Mouse (Mus musculus): Measurements from ENCODE around the gene Fasn. TPM values are rescaled to one million over a fixed set of nuclear protein-coding genes. Genes with fewer than 3 reads are reported as not detected.
"Not testable (repeated sequence)": the region's sequence is repeated elsewhere in the genome, so short reads cannot be mapped to it uniquely, and the experiment has no call there.

Fasn gene
- 201 and 272 TPM in 2 replicates for polyA plus RNA-seq (2012; rRNA removed)

DNA sequence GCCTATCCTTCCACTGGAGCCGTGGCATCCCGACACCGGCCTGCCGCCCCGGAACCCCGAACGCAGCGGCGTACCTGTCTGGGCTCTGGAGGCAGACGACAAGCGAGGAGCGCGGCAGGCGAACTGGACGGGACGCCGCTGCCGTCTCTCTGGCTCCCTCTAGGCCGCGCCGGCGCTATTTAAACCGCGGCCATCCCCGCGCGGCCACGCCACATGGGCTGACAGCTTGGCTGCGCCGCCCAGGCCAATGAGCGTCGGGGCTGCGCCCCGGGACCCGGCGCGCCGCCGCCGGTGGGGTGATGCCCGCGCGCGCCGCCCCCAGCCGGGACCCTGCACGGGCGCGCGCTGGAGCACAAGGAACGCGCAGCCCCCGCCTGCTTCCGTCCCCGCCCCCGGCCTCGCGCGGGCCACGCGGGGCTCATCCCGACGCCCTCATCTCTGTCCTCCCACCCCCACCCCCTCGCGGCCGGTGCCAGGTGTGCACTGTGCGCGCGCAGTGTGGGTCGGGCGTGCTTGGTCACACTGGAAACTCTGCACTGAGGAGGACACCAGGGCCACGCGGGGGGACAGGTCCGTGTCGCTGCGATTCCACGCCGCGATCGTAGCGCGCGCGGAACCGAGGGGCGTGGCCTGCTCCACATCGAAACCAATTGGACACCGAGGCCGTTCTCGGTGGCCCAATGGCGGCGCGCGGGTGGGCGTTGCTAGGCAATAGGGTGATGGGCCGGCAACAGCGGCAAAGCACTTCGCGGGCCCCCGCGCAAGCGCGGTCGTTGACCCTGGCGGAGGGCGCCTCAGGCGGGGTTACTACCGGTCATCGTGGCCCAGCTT lies at the start of gene Fasn:
Gene Fasn, minus strand, starts transcription at position 592 of the 831 bp plus-strand sequence.
- WGBS: under 1% methylated on average over 108 of the region's 109 CpGs
- DNase-seq (ENCODE audit: low read depth, low spot score): peak; percentile 62

DNA sequence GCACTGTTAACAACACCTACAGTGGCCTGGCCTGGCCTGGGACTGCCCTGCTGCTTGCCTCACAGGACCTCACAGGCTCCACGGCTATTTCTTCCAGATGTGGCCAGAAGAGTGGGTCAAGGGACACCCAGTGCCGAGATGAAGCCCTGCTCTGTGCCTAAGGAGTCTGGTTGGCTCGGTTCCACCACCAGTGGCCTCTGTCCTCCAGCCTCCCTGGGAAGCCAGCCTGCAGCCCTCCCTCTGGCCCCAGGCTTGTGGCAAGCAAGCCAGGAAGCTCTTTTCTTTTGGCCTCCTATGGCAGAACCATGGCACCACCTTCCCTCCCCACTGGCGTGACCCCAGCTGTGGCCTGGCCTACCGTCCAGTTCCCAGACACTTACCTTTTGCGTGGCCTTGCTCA lies 48.9 kb upstream of the Fasn start:
- DNase-seq (ENCODE audit: low read depth, low spot score): no peak
- 48% methylated on average over 6 of the region's 6 CpGs for WGBS

DNA sequence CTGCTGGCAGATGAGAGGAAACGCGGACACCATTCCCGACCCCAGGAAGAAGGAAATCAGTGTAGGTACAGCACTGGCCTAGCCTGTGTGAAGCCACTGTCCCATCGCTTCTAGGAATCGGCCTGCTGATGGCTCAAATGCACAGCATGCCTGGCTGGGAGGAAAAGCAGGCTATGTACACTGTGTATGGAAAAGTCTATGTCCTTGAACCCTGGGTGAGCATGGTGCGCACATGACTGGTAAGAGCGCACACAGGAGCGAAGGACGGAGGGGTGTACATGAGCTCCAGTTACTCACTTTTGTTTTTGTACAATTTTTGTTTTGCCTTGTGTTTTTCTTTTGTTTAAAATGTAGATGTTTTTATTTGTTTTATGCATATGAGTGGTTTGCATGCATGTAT lies 47.2 kb upstream of the Fasn start:
- no peak for DNase-seq (ENCODE audit: low read depth, low spot score)
- WGBS: 96% methylated on average over 9 of the region's 9 CpGs

DNA sequence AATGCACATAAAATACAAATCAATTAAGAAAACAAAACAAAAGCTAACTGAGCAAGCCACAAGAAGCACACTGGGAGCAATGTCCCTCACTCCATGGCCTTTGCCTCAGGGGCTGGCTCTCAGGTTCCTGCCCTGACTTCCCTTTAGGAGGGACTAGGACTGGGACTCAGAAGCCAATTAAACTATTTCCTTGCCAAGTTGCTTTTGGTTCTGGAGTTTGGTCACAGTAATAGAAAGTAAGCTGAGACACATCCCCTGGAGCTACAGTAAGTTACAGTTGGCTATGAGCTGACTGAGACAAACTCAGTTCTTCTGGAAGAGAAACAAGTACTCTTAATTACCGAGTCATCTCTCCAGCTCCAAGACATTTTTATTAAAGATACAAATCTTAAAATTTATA lies 41.5 kb upstream of the Fasn start:
- WGBS: 85% methylated on average over 1 of the region's 1 CpGs
- no peak for DNase-seq (ENCODE audit: low read depth, low spot score)

DNA sequence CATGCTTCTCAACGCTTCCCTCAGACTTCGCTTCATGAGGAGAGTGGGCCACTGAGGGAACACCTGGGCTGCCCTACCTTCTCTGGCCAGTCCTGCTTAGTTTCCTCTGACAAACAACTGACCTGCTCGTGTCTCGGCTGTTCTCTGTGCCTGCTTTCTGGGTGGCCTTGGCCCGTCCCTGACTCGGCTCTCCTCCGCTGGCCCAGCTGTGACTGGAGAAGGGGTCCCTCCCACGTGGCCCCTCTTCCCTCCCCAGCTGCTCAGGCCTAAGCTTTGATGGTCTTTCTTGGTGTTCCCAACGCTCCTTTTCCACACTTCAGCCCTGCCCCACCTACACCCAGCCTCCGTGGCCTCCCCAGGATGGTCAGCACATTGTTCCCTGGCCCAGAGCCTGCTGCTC lies 38.5 kb upstream of the Fasn start:
- WGBS: 86% methylated on average over 10 of the region's 10 CpGs
- no peak for DNase-seq (ENCODE audit: low read depth, low spot score)

DNA sequence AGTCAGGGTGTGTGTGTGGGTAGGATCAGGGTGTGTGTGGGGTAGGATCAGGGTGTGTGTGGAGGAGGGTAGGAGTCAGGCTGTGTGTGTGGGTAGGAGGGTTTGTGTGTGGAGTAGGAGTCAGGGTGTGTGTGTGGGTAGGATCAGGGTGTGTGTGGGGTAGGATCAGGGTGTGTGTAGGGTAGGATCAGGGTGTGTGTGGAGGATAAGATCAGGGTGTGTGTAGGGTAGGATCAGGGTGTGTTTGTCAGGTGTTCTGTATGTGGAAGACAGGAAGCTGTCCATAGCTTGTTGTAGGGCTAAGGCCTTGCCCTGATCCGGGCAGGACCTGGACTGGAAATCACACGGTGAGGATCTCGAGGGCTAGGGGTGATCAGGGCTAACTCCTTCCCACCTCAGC lies 31.6 kb upstream of the Fasn start:
- 48% methylated on average over 3 of the region's 3 CpGs for WGBS
- not testable (repeated sequence) for DNase-seq (ENCODE audit: low read depth, low spot score)

DNA sequence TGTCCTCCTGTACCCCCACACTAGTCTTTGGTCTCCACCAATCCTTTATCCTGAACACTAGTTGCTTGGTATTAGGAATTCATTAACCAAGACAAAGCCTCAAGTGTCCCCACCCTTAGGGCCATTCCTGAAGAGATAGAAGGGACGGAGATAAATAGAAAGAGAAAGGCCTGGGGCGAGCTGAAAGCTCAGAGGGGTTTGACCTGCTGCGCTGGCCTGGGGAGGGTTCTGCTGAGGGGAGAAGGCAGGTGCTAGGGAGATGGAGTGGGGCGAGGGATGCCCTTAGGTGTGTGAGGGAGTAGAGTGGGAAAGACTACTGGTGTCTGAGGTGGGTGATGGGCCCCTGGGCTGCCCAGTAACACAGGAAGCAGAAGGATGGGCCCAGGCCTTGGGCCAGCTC lies 29.4 kb upstream of the Fasn start:
- no peak for DNase-seq (ENCODE audit: low read depth, low spot score)
- 73% methylated on average over 4 of the region's 4 CpGs for WGBS

DNA sequence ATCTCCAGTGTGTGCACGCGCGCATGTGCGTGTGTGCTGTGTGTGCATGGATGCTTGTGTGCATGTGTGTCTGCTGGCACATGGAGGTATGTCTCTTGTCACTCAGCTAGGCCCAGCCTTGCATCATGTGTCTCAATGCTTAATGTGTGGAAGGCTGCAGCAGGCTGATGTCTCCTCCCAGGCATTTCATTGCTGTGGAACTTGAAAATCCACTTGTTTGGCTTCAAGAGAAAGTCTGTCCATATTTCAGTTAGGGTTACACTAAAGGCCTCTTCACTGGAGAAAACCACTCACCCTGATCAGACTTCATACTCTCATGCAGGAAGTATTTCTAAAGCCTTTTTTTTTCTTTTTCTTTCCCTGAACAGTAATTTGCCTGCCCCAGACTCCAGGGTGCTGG lies 28.8 kb upstream of the Fasn start:
- no peak for DNase-seq (ENCODE audit: low read depth, low spot score)
- 87% methylated on average over 4 of the region's 4 CpGs for WGBS

DNA sequence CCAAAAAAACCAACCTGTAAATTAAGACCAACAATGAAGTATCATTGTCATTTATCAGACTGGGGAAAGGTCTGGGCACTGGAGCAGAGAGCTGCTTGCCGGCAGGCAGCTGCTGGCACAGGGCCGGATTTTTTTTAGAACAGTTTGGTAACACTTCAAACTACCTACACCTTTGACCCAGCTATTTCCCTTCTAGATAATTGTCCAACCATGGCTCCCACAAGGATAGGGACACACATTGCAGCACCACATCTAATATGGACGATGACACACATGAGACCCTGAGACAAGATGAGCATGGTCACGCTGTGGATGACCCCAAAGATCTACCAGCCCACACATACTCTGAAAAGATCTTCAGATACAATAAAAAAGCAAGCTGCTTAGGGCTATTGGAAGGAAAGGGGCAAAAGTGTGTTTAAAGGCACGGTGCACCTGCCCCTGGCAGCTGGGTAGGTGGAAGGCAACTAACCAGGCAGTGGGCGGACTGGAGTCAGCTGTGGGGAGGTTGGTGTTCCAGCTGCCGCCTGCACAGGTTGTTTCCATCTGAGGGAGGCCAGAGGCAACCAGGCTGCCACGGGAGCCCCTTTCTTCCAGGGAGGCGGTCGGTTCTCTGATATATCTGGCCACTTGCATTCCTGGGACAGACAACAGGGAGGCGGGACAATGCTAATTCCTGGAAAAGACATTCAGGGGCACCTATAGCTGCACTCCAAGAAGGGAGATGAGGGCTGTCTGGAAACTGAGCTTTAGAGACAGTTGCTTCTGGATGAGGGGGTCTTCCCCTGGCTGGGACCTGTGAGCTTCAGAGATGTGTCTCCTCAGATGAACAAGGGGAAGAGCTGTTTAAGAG lies 28.0 kb upstream of the Fasn start:
- no peak for DNase-seq (ENCODE audit: low read depth, low spot score)
- 37% methylated on average over 11 of the region's 11 CpGs for WGBS

GRCm38 (mm10) chr11:120851582-120851981 lies 27.2 kb upstream of the Fasn start:
- 35% methylated on average over 2 of the region's 2 CpGs for WGBS

DNA sequence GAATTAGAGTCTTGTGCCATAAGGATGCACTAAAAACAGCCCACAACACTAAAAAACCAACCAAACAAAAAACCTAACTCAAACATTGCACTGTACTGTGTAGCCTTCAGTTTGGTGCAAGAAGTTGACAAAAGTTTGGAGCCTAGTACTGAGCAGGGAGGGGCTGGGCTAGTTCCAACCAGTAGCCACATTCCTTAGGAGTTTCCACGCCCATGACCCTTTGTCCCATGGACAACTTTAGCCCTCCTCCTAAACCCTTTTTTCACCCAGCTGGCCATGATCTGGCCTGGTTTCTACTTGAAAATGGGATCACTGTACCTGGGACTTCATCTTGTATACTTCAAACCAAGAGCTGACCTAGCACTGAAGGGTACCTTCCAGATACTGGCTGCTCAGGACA lies 26.8 kb upstream of the Fasn start:
- DNase-seq (ENCODE audit: low read depth, low spot score): no peak
- 21% methylated on average over 1 of the region's 1 CpGs for WGBS

More at GRCm38 (mm10) chr11:120851582-120851981, 27.2 kb upstream of the Fasn start:
- no peak for DNase-seq (ENCODE audit: low read depth, low spot score)

DNA sequence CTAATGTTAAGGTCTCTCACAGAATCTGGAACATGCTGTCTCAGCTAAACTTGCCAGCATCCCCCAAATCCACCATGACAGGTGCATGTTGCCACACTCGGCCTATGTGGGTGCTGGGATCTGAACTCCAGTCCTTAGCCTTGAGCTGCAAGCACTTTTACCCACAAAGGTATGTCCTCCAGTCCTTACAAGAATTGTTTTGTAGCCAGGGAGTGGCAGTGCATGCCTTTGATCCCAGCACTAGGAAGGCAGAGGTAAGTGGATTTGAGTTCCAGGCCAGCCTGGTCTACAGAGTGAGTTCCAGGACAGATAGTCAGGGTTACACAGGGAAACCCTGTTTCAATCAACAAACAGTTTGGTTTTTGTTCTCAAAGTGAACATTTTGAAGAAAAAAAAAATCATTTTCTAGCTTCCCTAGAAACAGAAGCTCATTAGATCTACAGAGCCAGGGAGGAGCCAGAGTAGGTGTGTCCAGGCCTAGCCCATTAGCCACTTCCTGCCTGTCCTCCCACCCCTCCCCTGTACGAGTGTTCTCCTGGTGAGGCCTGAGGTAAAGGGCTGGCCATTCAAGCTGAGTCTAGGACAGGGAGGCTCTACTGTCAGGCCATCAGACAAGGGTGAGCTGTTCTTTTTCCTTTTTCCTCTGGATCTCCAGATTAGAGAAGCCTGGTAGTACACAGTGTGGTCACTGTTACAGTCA lies 26.1 kb upstream of the Fasn start:
- 34% methylated on average over 2 of the region's 2 CpGs for WGBS
- no peak for DNase-seq (ENCODE audit: low read depth, low spot score)

- 91% methylated on average over 9 of the region's 9 CpGs for WGBS
- no peak for DNase-seq (ENCODE audit: low read depth, low spot score)
Measured at GRCm38 (mm10) chr11:120846725-120847475, 22.6 kb upstream of the Fasn start.

DNA sequence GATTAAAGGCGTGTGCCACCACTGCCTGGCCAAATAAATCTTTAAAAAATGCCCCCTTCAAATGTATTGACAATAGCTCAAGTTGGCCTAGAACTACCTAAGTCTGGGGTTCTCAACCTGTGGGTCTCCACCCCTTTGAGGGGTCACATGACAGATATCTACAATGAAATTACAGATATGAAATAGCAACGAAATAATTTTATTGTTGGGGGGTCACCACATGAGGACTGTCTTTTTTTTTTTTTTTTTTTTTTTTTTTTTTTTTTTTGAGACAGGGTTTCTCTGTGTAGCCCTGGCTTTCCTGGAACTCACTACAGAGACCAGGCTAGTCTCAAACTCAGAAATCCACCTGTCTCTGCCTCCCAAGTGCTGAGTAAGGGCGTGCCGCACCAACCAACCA lies 20.0 kb upstream of the Fasn start:
- WGBS: 95% methylated on average over 4 of the region's 4 CpGs
- DNase-seq (ENCODE audit: low read depth, low spot score): no peak

DNA sequence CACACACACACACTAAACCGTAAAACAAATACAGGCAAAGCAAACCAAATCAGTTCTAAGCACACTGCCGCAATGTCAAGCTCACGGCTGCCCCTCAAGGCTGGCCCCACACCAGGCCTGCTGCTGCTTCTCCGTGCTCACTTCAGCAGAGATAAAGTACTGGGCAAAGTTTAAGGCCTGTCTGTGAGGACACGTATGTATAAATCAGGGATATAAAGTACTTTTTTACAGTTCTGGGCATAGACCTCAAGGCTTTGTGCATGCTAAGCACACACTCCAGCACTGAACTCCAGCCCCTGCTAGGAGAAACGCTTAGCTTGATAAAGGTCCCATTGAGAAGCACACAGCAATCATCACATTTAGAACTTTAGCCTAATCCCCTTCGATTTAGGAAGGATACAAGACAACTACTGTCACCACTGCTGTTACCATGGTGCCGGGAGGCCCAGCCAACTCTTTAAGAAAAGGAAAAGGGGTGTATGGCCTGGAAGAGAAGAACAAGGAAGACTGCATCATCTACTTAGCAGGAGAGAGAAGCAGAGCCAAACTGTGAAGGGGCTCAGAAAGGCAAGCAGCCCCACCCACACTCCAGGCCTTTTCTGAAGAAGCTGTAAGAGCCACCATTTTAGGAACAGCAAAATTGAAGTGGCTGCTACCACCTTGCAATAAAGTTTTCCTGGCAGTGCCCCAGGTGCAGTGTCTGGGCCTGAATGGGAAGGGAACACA lies 9.4 kb upstream of the Fasn start:
- 45% methylated on average over 8 of the region's 8 CpGs for WGBS
- no peak for DNase-seq (ENCODE audit: low read depth, low spot score)

DNA sequence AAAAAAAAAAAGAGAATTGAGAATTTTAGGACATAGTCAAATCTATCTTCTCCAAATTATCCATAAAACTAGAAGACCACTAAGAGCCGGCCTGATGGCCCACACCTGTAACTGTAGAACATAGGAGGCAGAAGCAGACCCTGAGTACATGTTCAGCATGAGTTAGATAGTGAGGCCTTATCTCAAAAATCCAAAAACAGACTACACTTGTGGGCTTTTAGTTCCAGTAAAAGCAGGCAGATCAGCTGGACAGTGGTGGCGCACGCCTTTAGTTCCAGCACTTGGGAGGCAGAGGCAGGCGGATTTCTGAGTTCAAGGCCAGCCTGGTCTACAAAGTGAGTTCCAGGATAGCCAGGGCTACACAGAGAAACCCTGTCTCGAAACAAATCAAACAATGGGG lies 8.6 kb upstream of the Fasn start:
- not testable (repeated sequence) for DNase-seq (ENCODE audit: low read depth, low spot score)
- 97% methylated on average over 5 of the region's 5 CpGs for WGBS

DNA sequence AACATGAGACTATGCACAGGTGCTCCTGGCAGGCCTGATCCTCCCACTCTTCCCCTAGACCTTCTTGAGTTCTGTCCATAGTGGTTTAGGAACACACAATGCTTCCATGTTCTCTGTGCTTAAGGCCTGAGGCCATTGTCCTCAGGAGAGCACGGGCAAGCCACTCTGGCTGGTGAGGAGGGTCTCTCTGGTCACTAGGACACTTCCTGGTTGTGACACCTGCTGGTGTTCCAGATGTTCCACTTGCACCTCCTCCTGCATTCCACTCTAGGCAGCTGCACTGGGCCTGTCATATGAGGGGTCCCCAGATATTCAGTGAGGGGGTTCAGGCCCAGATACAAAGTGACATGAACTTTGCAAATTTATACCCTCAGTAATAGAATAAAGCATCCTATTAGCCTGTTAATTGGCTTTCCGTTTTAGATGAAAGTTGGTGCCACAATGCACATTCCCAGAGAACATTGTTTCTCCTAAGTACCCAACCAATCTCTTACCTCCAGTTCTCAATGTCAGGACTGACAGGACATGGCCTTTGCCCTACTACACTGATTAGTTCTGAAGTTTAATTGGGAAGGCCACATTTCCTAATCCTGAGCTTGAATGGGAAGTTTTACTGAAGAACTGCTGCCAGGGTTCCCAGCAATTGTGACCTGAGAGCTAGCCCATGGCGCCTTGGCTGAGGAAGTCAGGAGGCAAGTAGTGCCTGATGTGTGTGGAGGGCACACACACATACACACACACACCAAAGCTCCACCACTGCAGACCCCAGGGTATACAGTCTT lies 7.5 kb upstream of the Fasn start:
- DNase-seq (ENCODE audit: low read depth, low spot score): no peak
- 84% methylated on average over 3 of the region's 3 CpGs for WGBS

- no peak for DNase-seq (ENCODE audit: low read depth, low spot score)
- WGBS: 89% methylated on average over 12 of the region's 12 CpGs
Measured at GRCm38 (mm10) chr11:120830686-120831085, 6.3 kb upstream of the Fasn start.
